Mouse (Mus musculus) limb, embryonic 13.5 days (tissue): ENCODE measurements around the gene Vwa3b. TPM values are rescaled to one million over a fixed set of nuclear protein-coding genes. Genes with fewer than 3 reads are reported as not detected.

ENCODE experiments used
- ATAC-seq: fragments of 200-750 bp; cut with Nextera tagmentation; 2 replicates; pipeline ENCODE4 v1.8.0; 2017; ENCODE audit warnings: low read depth, moderate number of reproducible peaks, moderate TSS enrichment; ENCODE audit not compliant: low FRiP score
- H3K27ac ChIP-seq: fragments of 300-500 bp; sonication (generic); 2 replicates; pipeline ENCODE4 v1.5.1; 2015; ENCODE audit warnings: inconsistent platforms, mild to moderate bottlenecking, moderate library complexity
- H3K27me3 ChIP-seq: fragments of 300-500 bp; sonication (generic); 2 replicates; pipeline ENCODE4 v1.6.1; 2015; ENCODE audit warnings: mild to moderate bottlenecking, inconsistent platforms
- H3K36me3 ChIP-seq: fragments of 300-500 bp; sonication (generic); 2 replicates; pipeline ENCODE4 v1.6.1; 2015; ENCODE audit warnings: inconsistent platforms, mild to moderate bottlenecking, moderate library complexity
- H3K4me1 ChIP-seq: fragments of 300-500 bp; sonication (generic); 2 replicates; pipeline ENCODE4 v1.6.1; 2015; ENCODE audit warnings: inconsistent platforms
- H3K4me2 ChIP-seq: fragments of 300-500 bp; sonication (generic); replicated peaks from 2 replicates; pipeline ENCODE4 v1.6.1; 2015; ENCODE audit warnings: inconsistent platforms, mild to moderate bottlenecking, moderate library complexity
- H3K4me3 ChIP-seq: fragments of 300-500 bp; sonication (generic); 2 replicates; pipeline ENCODE4 v1.5.1; 2015; ENCODE audit warnings: moderate library complexity, mild to moderate bottlenecking, inconsistent platforms
- H3K9ac ChIP-seq: fragments of 300-500 bp; sonication (generic); 2 replicates; pipeline ENCODE4 v1.6.1; 2015; ENCODE audit warnings: mild to moderate bottlenecking, inconsistent platforms
- H3K9me3 ChIP-seq: fragments of 300-500 bp; sonication (generic); 2 replicates; pipeline ENCODE4 v1.6.1; 2016; ENCODE audit warnings: inconsistent platforms
- WGBS: fragments of 180-500 bp; shearing (Covaris S2); methylation state at CpG from one replicate; pipeline ENCODE4 v1.1.7; 2015; 5-methylcytosine and 5-hydroxymethylcytosine counted together
- polyA plus RNA-seq: library from polyadenylated mRNA; unstranded; fragments of >200 nt; fragmentation: Nextera tagmentation; extraction: Ambion mirVana; gene quantifications from 2 replicates; pipeline ENCODE4 v1.2.1, GENCODE M21; 2015

The Vwa3b gene
- polyA plus RNA-seq = 0.92 and 1.9 TPM in 2 replicates

DNA sequence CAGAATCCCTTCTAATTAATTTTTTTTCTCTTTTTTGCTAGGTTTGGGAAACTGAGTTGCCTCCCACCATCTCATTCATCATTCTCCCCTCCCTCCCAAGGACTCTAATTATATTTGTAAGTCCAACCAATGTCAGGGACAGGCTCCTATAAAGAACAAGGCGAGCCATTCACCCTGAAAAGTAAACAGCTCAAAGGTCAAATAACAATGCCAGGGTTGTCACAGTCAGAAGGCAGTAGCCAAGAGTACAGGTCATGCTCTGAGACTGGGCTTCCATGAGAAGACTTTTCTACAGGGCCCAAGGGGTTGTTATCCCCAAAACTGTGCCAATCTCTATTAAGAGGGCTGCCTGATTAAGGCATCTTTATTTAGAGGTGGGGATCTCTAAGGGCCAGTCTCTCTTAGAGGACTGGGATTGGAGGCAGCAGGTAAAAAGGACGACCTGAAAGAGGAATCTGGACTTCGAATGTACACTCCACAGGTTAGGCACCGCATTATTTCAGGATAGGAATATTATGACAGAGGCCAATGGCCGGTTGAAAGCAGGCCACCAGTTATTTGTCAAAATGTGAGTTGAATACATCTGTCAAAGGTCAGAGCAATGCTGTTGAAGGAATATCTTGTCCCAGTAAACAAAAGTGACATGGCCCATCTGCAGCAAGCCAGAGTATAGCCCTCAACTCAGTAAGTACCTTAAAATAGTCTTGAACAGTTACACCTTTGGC, at the start of gene Vwa3b:
Gene Vwa3b (plus strand): TSS at position 635 of the 725 bp plus-strand sequence.
- no peak within 1 kb of the TSS for H3K9ac ChIP-seq
- no peak for ATAC-seq
- H3K9me3 ChIP-seq = no peaks in the 10 kb centered on the region
- no peak within 1 kb of the TSS for H3K4me2 ChIP-seq
- 75% methylated on average over 5 of the region's 5 CpGs for WGBS
- peaks cover 8% of the 10 kb centered on the region for H3K4me1 ChIP-seq
- no peak within 1 kb of the TSS for H3K4me3 ChIP-seq
- no peak within 1 kb of the TSS for H3K27ac ChIP-seq
- H3K27me3 ChIP-seq = peaks cover 9% of the 10 kb centered on the region; the same call in 1 of the 2 replicates
- no peaks in the 10 kb centered on the region for H3K36me3 ChIP-seq

DNA sequence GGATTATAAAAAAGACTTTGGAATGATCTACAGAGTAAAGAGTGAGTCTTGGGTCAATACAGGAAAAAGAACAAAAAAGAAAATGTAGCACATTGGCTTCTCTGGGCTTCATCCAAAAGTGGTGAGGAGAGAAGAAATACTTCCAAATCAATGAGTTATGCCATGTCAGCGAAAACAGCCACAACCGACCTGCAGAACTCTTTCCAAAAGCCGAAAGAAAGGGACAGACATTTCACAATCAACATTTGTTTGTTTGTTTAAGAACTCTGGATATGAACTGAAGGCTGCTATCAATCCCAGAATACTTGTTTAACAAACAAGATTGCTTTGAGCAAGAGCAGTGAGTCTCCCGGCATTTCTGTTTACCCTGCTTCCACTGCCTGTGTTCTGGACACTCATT, 49.6 kb upstream of the Vwa3b start:
- Histone ChIP-seq H3K4me3 (no peak overlapping the region), H3K27me3 (no peaks in the 10 kb centered on the region), H3K9ac (no peak overlapping the region), H3K36me3 (no peaks in the 10 kb centered on the region), H3K4me1 (no peaks in the 10 kb centered on the region), H3K4me2 (no peak overlapping the region), H3K9me3 (no peaks in the 10 kb centered on the region), H3K27ac (no peak overlapping the region)
- ATAC-seq = no peak
- WGBS = 92% methylated on average over 4 of the region's 4 CpGs

DNA sequence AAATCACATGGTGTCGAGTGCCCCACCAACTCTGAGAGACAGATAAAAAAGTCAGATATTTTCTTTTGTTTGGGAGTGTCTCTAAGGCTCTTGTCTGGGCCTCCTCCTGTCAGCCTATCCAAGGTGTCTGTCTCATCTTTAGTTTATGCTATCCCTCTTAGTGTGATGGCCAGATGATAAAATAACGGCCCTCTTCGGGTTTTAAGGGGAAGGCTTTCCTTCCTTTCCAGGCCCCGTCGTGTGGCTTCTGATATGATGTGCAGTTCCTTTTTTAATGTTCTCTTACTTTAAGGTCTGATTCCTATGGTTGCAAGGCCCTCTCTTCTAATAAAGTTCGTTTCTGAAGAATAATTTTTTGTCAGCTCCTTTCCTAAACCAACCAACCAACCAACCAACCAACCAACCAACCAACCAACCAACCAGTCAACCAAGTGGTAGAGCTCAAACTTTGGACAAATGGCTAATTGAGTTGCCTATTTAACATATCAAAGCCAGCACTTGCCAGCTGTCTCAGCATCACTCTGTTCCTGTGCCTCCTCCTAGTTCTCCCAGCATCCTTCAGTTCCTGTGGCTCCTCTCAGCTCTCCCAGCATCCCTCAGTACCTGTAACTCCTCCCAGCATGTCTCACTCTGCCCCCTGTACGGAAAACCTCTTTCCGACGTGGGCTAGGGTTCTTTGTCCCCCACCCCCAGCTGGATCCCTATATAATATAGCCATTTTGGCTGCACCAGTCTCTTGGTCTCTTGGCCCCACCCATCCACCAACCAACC, 44.0 kb upstream of the Vwa3b start:
- no peaks in the 10 kb centered on the region for H3K36me3 ChIP-seq
- no peak overlapping the region for H3K4me2 ChIP-seq
- peaks cover 12% of the 10 kb centered on the region for H3K4me1 ChIP-seq
- no peak overlapping the region for H3K9ac ChIP-seq
- no peaks in the 10 kb centered on the region for H3K27me3 ChIP-seq
- H3K9me3 ChIP-seq = no peaks in the 10 kb centered on the region
- WGBS = 81% methylated on average over 9 of the region's 9 CpGs
- ATAC-seq = no peak
- no peak overlapping the region for H3K4me3 ChIP-seq
- no peak overlapping the region for H3K27ac ChIP-seq

DNA sequence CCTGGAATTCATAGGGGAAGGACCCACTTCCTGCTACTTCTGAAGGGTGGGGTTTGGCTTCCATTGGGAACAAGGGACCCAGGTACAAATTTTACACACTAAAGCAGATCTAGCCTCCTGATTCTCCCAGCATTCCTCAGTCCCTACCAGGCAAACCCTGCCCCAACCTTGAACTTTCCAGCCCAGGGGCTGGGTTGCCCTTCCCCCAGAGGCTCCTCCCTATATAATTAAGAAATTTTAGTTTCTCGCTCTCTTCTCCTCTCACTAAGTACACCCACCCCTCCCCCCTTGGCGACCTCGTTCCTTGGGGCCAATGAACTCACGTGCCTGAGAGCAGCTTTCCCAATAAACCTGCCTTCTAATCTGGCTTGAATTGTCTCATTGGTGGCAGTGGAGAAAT, 42.6 kb upstream of the Vwa3b start:
- no peak for ATAC-seq
- peaks cover 12% of the 10 kb centered on the region for H3K4me1 ChIP-seq
- no peaks in the 10 kb centered on the region for H3K27me3 ChIP-seq
- no peaks in the 10 kb centered on the region for H3K9me3 ChIP-seq
- no peaks in the 10 kb centered on the region for H3K36me3 ChIP-seq
- H3K4me3 ChIP-seq = no peak overlapping the region
- 18% methylated on average over 4 of the region's 4 CpGs for WGBS
- H3K27ac ChIP-seq = no peak overlapping the region
- no peak overlapping the region for H3K4me2 ChIP-seq
- no peak overlapping the region for H3K9ac ChIP-seq

DNA sequence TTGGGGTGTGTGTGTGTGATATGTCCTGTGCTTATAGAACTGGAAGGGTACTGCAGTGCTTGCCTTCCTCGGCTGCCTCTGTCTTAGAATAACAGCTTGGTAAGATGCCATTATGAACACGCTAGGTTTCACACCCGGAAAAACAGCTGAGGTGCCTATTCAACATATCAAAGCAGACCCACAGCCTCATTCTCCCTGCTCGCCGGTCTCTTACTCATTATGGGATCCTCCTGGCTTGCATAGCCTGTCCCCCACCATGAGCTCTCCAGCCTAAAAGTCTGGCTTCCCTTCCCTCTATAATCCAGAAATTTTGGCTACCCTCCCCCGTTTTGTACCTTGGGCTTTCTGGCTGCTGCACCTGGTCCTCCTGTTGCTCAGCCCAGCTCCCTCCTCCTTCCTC, 42.0 kb upstream of the Vwa3b start:
- 16% methylated on average over 6 of the region's 6 CpGs for WGBS
- ATAC-seq = no peak
- H3K9me3 ChIP-seq = no peaks in the 10 kb centered on the region

DNA sequence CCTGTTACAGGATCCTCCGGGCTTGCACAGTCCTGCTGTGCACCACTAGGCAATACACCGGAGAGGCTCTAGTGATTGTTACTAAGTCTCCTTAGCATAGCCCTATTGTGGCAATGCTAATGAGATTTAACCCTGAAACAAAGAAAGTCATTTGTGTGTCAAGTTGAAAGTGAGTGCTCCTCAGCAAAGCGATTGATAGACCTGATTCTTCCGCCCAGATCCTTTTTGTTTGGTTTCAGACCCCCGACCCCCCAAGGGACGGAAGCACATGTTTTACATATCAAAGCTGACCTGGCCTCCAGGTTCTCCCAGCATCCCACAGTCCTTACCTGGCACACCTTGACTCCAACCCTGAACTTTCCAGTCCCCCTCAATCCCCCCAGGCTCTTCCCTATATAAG, 40.5 kb upstream of the Vwa3b start:
- Histone ChIP-seq H3K27me3 (no peaks in the 10 kb centered on the region), H3K4me2 (no peak overlapping the region), H3K4me1 (peaks cover 12% of the 10 kb centered on the region), H3K9ac (no peak overlapping the region), H3K4me3 (no peak overlapping the region), H3K9me3 (no peaks in the 10 kb centered on the region), H3K36me3 (no peaks in the 10 kb centered on the region), H3K27ac (no peak overlapping the region)
- ATAC-seq = no peak
- WGBS = 68% methylated on average over 6 of the region's 6 CpGs

More for the DNA sequence above, 42.0 kb upstream of the Vwa3b start:
- H3K4me3 ChIP-seq = no peak overlapping the region
- no peaks in the 10 kb centered on the region for H3K36me3 ChIP-seq
- H3K27ac ChIP-seq = no peak overlapping the region
- H3K4me1 ChIP-seq = peaks cover 12% of the 10 kb centered on the region
- H3K9ac ChIP-seq = no peak overlapping the region
- no peaks in the 10 kb centered on the region for H3K27me3 ChIP-seq
- no peak overlapping the region for H3K4me2 ChIP-seq

DNA sequence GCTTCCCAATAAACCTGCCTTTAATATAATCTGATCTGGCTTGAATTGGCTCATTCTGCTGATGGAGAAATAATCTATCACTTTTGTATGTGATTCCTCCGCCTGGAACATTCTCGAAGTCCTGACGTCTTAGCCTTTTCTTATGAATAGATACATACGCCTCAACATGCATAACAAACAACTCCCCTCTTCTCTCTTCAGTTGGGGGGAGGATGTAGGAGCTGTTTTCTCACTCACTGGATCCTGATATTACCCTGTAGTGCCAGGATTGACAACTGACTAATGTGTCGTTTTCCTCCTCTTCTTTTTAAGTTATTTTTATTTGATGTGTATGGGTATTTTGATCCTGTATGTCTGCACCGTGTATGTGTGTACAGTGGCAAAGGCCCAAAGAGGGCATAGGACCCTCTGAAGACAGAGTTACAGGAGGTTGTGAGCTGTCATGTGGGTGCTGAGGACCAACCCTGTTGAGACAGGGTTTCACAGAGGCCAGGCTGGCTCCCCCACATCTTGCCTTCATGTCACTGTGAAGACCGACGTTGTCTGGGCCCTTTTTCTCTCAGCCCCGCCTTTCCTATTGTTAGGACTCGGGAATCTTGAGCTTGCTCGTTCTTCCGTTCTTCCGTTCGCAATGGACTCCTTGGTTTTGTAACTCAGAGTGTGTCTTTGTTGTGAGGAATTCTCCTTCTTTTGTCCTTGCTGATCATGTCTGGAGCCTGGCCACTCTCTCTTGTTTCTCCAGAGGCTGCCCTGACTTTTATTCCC, 39.8 kb upstream of the Vwa3b start:
- Histone ChIP-seq H3K4me3 (no peak overlapping the region), H3K27me3 (no peaks in the 10 kb centered on the region), H3K4me2 (no peak overlapping the region), H3K4me1 (peaks cover 12% of the 10 kb centered on the region), H3K36me3 (no peaks in the 10 kb centered on the region), H3K9ac (no peak overlapping the region), H3K27ac (no peak overlapping the region), H3K9me3 (no peaks in the 10 kb centered on the region)
- ATAC-seq = no peak
- 80% methylated on average over 14 of the region's 14 CpGs for WGBS

DNA sequence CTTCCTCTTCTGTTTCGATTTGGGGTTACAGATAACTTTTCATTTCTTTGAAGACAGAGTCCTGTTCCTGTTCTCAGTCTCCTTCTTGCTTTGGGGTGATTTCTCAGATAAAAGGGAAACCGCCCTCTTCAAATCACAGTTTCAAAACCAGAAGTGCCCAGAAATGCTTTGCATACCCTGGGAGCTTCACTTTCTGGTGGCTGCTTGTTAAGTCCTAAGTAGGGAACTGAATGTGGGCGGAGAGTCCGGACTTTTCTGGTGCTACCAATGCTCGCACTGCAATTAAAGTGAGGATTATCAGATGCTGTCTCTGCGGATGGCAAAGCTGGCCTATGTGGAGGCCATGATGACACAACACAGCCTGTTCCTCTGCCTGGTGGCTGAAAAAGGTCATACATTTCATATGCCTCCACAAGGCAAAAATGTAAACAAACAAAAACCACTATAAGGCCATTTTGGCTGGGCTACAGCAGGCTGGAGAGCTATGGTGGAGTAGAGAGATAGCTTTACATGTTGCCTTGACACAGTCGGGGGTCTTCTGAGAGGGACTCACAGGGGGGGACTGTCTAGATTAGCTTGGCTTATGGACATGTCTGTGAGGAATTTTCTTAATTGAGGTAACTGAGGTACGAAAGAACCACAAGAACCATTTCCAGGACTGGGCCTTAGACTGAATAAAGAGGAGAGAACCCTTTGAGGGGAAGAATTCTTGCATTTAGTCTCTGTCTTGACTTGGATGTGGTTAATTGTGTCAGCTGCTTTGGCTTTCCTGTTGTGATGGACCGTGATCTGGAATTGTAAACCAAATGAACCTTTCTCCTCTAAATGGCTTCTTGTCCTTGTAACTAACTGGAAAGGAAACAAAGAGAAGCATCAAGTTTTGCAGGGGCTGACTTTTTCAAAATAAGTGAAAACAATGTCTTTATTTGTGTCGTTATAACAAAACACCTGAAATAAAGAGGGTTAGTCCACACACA, 38.9 kb upstream of the Vwa3b start:
- Histone ChIP-seq H3K36me3 (no peaks in the 10 kb centered on the region), H3K9me3 (no peaks in the 10 kb centered on the region), H3K4me1 (peaks cover 12% of the 10 kb centered on the region), H3K9ac (no peak overlapping the region), H3K4me2 (no peak overlapping the region), H3K27ac (no peak overlapping the region), H3K4me3 (no peak overlapping the region), H3K27me3 (no peaks in the 10 kb centered on the region)
- ATAC-seq = no peak
- WGBS = 78% methylated on average over 10 of the region's 10 CpGs

DNA sequence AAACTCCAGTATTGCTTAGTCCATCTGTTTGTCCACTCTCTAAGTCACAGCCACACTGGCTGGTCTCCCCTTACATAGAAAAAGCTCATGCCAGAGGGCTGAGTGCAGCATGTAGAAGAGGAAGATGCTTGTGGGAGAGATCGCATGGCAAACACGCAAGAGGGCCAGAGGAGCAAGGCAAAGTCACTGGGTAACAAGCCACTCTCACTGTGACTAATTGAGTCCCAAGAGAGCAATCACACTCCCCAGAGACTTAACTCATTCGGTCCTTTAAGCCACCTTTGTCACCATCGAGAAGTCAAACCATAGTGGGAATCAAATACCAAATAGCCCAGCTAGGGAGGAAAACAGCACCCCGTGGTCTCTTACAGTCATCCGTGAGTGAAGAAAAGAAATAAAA, 38.2 kb upstream of the Vwa3b start:
- 79% methylated on average over 6 of the region's 6 CpGs for WGBS
- ATAC-seq = no peak
- H3K9me3 ChIP-seq = no peaks in the 10 kb centered on the region
- peaks cover 12% of the 10 kb centered on the region for H3K4me1 ChIP-seq
- no peaks in the 10 kb centered on the region for H3K27me3 ChIP-seq
- H3K27ac ChIP-seq = no peak overlapping the region
- no peak overlapping the region for H3K9ac ChIP-seq
- H3K36me3 ChIP-seq = no peaks in the 10 kb centered on the region
- H3K4me3 ChIP-seq = no peak overlapping the region
- no peak overlapping the region for H3K4me2 ChIP-seq

DNA sequence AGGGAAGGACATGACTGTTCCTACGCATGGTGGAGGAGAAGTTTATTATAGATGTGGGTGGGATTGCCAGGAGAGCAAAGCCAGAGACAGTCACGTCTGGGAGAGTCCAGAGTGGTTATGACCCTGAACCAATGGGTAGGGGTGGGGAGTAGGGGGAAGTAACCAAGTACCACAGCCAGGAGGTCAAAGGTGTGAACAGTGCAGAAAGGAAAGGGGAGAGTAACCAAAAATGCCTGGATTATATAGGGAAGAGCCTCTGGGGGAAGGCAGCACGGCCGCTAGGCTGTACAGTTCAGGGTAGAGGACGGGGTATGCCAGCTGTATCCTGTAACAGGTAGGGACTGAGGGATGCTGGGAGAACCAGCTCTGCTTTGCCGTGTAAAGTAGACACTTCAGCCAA, 37.8 kb upstream of the Vwa3b start:
- no peak overlapping the region for H3K9ac ChIP-seq
- no peak for ATAC-seq
- H3K4me1 ChIP-seq = peaks cover 11% of the 10 kb centered on the region
- H3K27me3 ChIP-seq = no peaks in the 10 kb centered on the region
- no peak overlapping the region for H3K27ac ChIP-seq
- no peak overlapping the region for H3K4me3 ChIP-seq
- H3K36me3 ChIP-seq = no peaks in the 10 kb centered on the region
- H3K9me3 ChIP-seq = no peaks in the 10 kb centered on the region
- no peak overlapping the region for H3K4me2 ChIP-seq
- WGBS = 67% methylated on average over 6 of the region's 6 CpGs

DNA sequence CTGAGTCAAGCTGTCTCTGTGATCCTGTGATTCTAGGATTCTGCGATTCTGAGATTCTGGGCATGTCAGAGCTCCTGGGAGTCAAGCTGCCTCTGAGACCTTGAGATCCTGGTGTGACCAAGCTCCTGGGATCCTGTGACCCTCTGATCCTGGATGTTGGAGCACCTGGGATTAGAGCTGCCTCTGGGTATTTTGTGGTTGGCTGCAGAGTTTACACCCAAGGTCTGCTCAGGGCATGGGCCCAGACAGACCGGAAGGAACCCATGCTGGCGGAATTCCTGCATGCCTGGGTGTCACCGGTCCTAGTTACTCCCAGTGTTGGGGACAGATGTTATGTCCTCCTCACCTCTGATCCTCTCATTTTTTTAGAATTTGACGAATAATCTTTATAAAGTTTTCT, 32.1 kb upstream of the Vwa3b start:
- H3K27me3 ChIP-seq = no peaks in the 10 kb centered on the region
- WGBS = 95% methylated on average over 5 of the region's 5 CpGs
- no peak for ATAC-seq

More for the DNA sequence above, 32.1 kb upstream of the Vwa3b start:
- no peak overlapping the region for H3K27ac ChIP-seq
- H3K9ac ChIP-seq = no peak overlapping the region
- H3K4me1 ChIP-seq = no peaks in the 10 kb centered on the region
- H3K9me3 ChIP-seq = no peaks in the 10 kb centered on the region
- no peaks in the 10 kb centered on the region for H3K36me3 ChIP-seq
- H3K4me2 ChIP-seq = no peak overlapping the region
- H3K4me3 ChIP-seq = no peak overlapping the region
